Comparison of ENCODE assay signal across 8 mouse cellular contexts in genomic region chr2:58533521-58534001, GRCm38 (mm10). TPM values are rescaled to one million over a fixed set of nuclear protein-coding genes. Genes with fewer than 3 reads are reported as not detected.
DNase-seq lines count a peak whose midpoint lies in the region; ATAC-seq lines count a peak whose summit lies in the region.

No protein-coding gene starts in this region.

- H3K9ac ChIP-seq in forebrain, embryonic 16.5 days (replicated peaks; ENCODE audit: low read depth, low read length) = no peak overlapping the region
- H3K9ac ChIP-seq in limb, embryonic 13.5 days = no peak overlapping the region

- H3K4me3 ChIP-seq in forebrain, embryonic 16.5 days (replicated peaks; ENCODE audit: low read length) = no peak overlapping the region
- no peak overlapping the region for H3K4me3 ChIP-seq in limb, embryonic 13.5 days

- peaks cover 48% of the 10 kb centered on the region for H3K4me1 ChIP-seq in forebrain, embryonic 16.5 days (replicated peaks; ENCODE audit: control insufficient read depth, insufficient read depth, low read length)
- H3K4me1 ChIP-seq in limb, embryonic 13.5 days = peaks cover 62% of the 10 kb centered on the region

- peaks cover 3% of the 10 kb centered on the region; the same call in 1 of the 2 replicates for H3K36me3 ChIP-seq in forebrain, embryonic 16.5 days (ENCODE audit: control insufficient read depth, insufficient read depth)
- peaks cover 10% of the 10 kb centered on the region for H3K36me3 ChIP-seq in limb, embryonic 13.5 days

- WGBS in forebrain, embryonic 16.5 days = 15% methylated on average over 7 of the region's 7 CpGs
- 13% methylated on average over 7 of the region's 7 CpGs for WGBS in limb, embryonic 13.5 days

- no peaks in the 10 kb centered on the region for H3K27me3 ChIP-seq in forebrain, embryonic 16.5 days (replicated peaks; ENCODE audit: control insufficient read depth, insufficient read depth, low read length)
- no peaks in the 10 kb centered on the region for H3K27me3 ChIP-seq in limb, embryonic 13.5 days

- DNase-seq in gastrocnemius, adult 18-20 months (ENCODE audit: low spot score) = peak; percentile 21
- DNase-seq in gastrocnemius, postnatal 10 days = no peak
- DNase-seq in cerebellum, adult 18-20 months = peak; percentile 69 to 72
- DNase-seq in retina, embryonic 14.5 days (ENCODE audit: low spot score) = peak; percentile 63
- no peak for DNase-seq in yolk sac, embryonic 10.5 days (ENCODE audit: low spot score)
- DNase-seq in adipocyte (ENCODE audit: low spot score) = no peak

- peak; percentile 63 for ATAC-seq in forebrain, embryonic 16.5 days
- peak; percentile 82 for ATAC-seq in limb, embryonic 13.5 days (ENCODE audit: low FRiP score, low read depth)

- H3K4me2 ChIP-seq in forebrain, embryonic 16.5 days (ENCODE audit: low read length) = no peak overlapping the region
- peak overlapping the region; percentile 44 for H3K4me2 ChIP-seq in limb, embryonic 13.5 days (replicated peaks)

- H3K9me3 ChIP-seq in forebrain, embryonic 16.5 days (ENCODE audit: control insufficient read depth, low read length) = no peaks in the 10 kb centered on the region
- H3K9me3 ChIP-seq in limb, embryonic 13.5 days = no peaks in the 10 kb centered on the region

- H3K27ac ChIP-seq in forebrain, embryonic 16.5 days (ENCODE audit: low read length) = peak overlapping the region; percentile 24
- peak overlapping the region; percentile 79 for H3K27ac ChIP-seq in limb, embryonic 13.5 days

RNA-seq across cellular contexts. Expression of gene Acvr1, which starts 33.4 kb away (rescaled TPM):
- total RNA-seq in gastrocnemius, adult 18-20 months (2021) = 10 to 100 TPM; 20.6 to 26.8 TPM
- total RNA-seq in gastrocnemius, postnatal 10 days (2021) = 10 to 100 TPM; 23.6 to 31.1 TPM
- polyA plus RNA-seq in forebrain, embryonic 16.5 days (2015; fragmentation: Nextera tagmentation; extraction: Ambion mirVana) = 7.4 and 9.8 TPM in 2 replicates
- 7.9 and 8.6 TPM in 2 replicates for polyA plus RNA-seq in limb, embryonic 13.5 days (2015; fragmentation: Nextera tagmentation; extraction: Ambion mirVana)

RNA-seq across cellular contexts. Expression of gene Upp2, which starts 33.5 kb away (rescaled TPM):
- 1 to 10 TPM; 2.1 to 3.1 TPM for total RNA-seq in gastrocnemius, adult 18-20 months (2021)
- total RNA-seq in gastrocnemius, postnatal 10 days (2021) = 1 to 10 TPM; 1.8 to 3.3 TPM
- 11.7 and 16.8 TPM in 2 replicates for polyA plus RNA-seq in forebrain, embryonic 16.5 days (2015; fragmentation: Nextera tagmentation; extraction: Ambion mirVana)
- 9.5 and 10.4 TPM in 2 replicates for polyA plus RNA-seq in limb, embryonic 13.5 days (2015; fragmentation: Nextera tagmentation; extraction: Ambion mirVana)

Comparison
In these comparisons a context has a peak if more than half of its experiments do, and no peak if none do; other contexts are left out.
1. DNase-seq: peak in gastrocnemius, adult 18-20 months (single experiment), cerebellum, adult 18-20 months (2 of 2) and retina, embryonic 14.5 days (single experiment); none in gastrocnemius, postnatal 10 days (single experiment), yolk sac, embryonic 10.5 days (single experiment) and adipocyte (single experiment).